Mouse (Mus musculus) testis, adult 2 months (tissue): ENCODE measurements around the gene Ciz1.

Source experiments
- CTCF ChIP-seq: fragments of 200-500 bp; IDR thresholded peaks from 2 replicates; pipeline ENCODE4 v1.5.1; 2012; ENCODE audit warnings: low read depth, mild to moderate bottlenecking, inconsistent platforms, low read length, moderate library complexity; ENCODE audit not compliant: control insufficient read depth, insufficient read depth, insufficient replicate concordance
- POLR2A ChIP-seq: fragments of 200-500 bp; IDR thresholded peaks from 2 replicates; pipeline ENCODE4 v1.6.1; 2012; ENCODE audit warnings: low read depth, mild to moderate bottlenecking, inconsistent platforms, low read length, moderate library complexity; ENCODE audit not compliant: control insufficient read depth

DNA sequence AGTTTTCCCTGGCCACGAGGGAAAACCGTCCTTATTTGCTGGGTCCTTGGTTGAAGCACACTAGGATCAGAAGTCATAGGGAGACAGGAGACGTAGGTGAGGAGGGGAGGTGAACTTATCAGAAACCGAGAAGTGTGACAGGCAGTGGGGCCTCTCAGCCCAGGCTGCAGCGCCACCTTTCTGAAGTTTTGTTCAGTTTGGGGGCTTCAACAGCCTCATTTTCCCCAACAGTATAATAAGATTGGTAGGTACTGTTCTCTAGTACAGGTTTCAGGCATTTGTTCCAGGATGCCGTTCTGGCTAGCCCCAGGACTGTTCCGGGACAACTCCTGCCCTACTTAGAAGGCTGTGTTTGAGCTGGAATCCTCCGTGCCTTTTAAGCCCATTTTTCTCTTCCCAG, 42.8 kb downstream of the Ciz1 start:
- TF ChIP-seq CTCF (0 out of 2 replicates have a peak, but pooled peaks have one; percentile 6), POLR2A (no peak)
